9 mouse cellular contexts compared by ENCODE assay signal in genomic region chr7:107567261-107567671, GRCm38 (mm10). TPM values are rescaled to one million over a fixed set of nuclear protein-coding genes. Genes with fewer than 3 reads are reported as not detected.
A peak's percentile ranks its signal among the peaks of the same experiment; 100 is the strongest.
DNase-seq lines count a peak whose midpoint lies in the region; ATAC-seq and TF ChIP-seq lines count a peak whose summit lies in the region.
"Had no signal": no experiment of that assay in that cellular context is flagged by ENCODE, and none has a peak within 500 bp of the region (broad histone marks: within the 10 kb centered on the region; RNA-seq: fewer than 3 reads in every experiment).

TSS of gene Olfml1 (plus strand) at chr7:107567446.

- no peaks in the 10 kb centered on the region for H3K4me1 ChIP-seq in ES-Bruce4 (ENCODE audit: control insufficient read depth, insufficient read depth, low read length)

- ATAC-seq in inflammation-experienced regulatory T-cells, adult 6 months: no peak

- no peak for TF ChIP-seq EP300 in ES-Bruce4 (IDR thresholded peaks at IDR 0.05; ENCODE audit: insufficient read depth, low read depth, low read length)

- intact Hi-C loops in left cerebral cortex, postnatal 10 days (cut with DNase I): no loop called here

- no peaks in the 10 kb centered on the region for H3K36me3 ChIP-seq in ES-Bruce4 (ENCODE audit: control insufficient read depth, insufficient read depth, low read length, poor library complexity, severe bottlenecking)

- DNase-seq in embryo, embryonic 11 days: peak; percentile 78
- peak; percentile 96 for DNase-seq in heart, adult 11 months
- DNase-seq in kidney, adult 11 months: peak; percentile 50
- peak; percentile 4 to 37 for DNase-seq in left cerebral cortex, postnatal 10 days (ENCODE audit: extremely low spot score in 1 of 2, low spot score in 2 of 2)
- peak; percentile 38 to 65 for DNase-seq in lung, postnatal 4 days
- no peak for DNase-seq in retina, embryonic 14.5 days (ENCODE audit: low spot score)

- H3K27me3 ChIP-seq in ES-Bruce4 (ENCODE audit: control insufficient read depth, insufficient read depth, low read length, poor library complexity, severe bottlenecking): no peaks in the 10 kb centered on the region; the same call in 1 of the 2 replicates

- TF ChIP-seq POLR2A in ES-Bruce4 (IDR thresholded peaks at IDR 0.05; ENCODE audit: insufficient read depth, low read length): no peak

- no peak within 1 kb of the TSS for H3K27ac ChIP-seq in ES-Bruce4 (ENCODE audit: insufficient read depth, low read length)

- peaks cover 9% of the 10 kb centered on the region for H3K9me3 ChIP-seq in ES-Bruce4 (replicated peaks; ENCODE audit: control insufficient read depth, insufficient read depth, low read length, poor library complexity, severe bottlenecking)

- H3K4me3 ChIP-seq in ES-Bruce4 (ENCODE audit: low read depth, low read length): peak within 1 kb of the TSS; percentile 32; the same call in 1 of the 2 replicates
- H3K4me3 ChIP-seq: myocyte had no signal

- no peak within 1 kb of the TSS for H3K9ac ChIP-seq in ES-Bruce4 (ENCODE audit: low read depth, poor library complexity, severe bottlenecking)

- TF ChIP-seq CTCF in ES-Bruce4 (IDR thresholded peaks at IDR 0.05; ENCODE audit: low read depth, low read length): no peak

RNA-seq across cellular contexts. Expression of gene Olfml1, which starts in this region (rescaled TPM):
- 1.5 and 3.0 TPM in 2 replicates for polyA plus RNA-seq in ES-Bruce4 (2011; ENCODE audit: insufficient read depth, insufficient read length, low read depth, missing spikeins)
- total RNA-seq in left cerebral cortex, postnatal 10 days (2021): 1 to 10 TPM; 5.5 to 5.6 TPM
- polyA plus RNA-seq in inflammation-experienced regulatory T-cells, adult 6 months (2017; shearing (Covaris generic)): not detected
- polyA plus RNA-seq: myocyte had no signal
